Mouse (Mus musculus): ENCODE data around the gene Get4. TPM values are rescaled to one million over a fixed set of nuclear protein-coding genes. Genes with fewer than 3 reads are reported as not detected.

Gene Get4
- polyA plus RNA-seq, 1 experiment from 2014 or later, result 113 TPM

DNA sequence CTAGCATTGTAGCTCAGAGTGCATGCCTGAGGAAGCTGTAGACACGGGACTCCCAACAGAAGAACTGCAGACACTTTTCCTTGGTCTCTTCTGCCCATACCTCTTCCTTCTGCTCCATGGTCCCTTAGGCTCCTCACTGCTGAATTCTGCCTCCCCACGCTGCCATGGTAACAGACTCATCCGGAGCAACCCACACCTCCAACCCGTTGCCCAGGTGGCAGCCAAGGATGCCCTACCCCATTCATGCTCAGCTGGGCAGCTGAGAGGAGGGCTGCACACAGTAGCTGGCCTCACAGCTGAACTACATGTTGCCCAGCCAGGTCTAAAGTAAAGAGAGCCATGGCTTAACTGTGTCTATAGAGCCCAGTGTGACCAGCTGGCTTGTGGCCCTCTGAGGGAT, 36.5 kb downstream of the Get4 start:
- Histone ChIP-seq H3K27me3 (no peaks in the 10 kb centered on the region), H3K27ac (no peak overlapping the region), H3K9ac (no peak overlapping the region), H3K36me3 (peaks cover 24% of the 10 kb centered on the region), H3K4me3 (no peak overlapping the region), H3K4me1 (replicated peaks) (no peaks in the 10 kb centered on the region; the same call in none of the 2 replicates), H3K9me3 (no peaks in the 10 kb centered on the region), H3K4me2 (no peak overlapping the region)
- ATAC-seq (ENCODE audit: low FRiP score), result no peak
- 80% methylated on average over 4 of the region's 4 CpGs for whole genome bisulfite sequencing

DNA sequence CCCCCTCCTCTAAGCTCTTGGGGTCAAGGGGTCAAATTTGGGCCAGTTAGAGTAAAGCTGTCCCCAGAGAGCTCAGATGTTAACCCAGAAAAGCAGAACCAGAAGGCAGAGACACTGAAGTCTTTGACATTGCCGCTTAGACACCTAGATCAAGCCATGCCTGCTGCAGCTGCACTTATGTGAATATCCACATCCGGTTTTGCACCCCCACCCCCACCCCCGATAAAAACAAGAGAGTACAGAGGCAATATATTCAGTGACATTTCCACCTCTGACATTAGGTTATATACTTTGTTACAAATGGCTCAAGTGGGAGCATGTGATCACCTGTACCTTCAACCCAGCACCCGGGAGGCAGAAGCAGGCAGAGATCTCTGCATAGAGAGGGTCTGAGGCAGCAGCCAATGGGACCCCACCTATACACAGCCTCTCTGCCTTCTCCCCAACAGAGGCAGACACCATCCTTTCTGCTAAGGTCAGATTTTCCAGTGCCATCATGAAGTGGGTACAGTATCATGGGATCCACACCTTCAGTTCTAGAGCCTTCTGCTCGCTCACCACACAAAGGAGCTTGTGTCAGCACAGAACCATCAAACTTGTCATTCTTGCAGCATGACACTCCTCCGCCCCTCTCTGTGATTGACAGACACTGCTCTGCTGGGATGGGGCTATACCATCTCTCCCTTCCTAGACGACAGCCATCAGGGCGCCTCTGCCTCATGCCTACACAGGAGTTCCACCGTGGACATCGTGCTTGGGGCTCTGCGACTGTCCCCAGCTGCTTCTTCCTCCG, 38.5 kb downstream of the Get4 start:
- no peak overlapping the region for H3K9ac ChIP-seq
- no peak overlapping the region for H3K4me2 ChIP-seq
- no peak overlapping the region for H3K27ac ChIP-seq
- peaks cover 15% of the 10 kb centered on the region; the same call in 1 of the 2 replicates for H3K36me3 ChIP-seq
- no peak for ATAC-seq (ENCODE audit: low FRiP score)
- H3K9me3 ChIP-seq, result no peaks in the 10 kb centered on the region
- no peaks in the 10 kb centered on the region for H3K27me3 ChIP-seq
- no peak overlapping the region for H3K4me3 ChIP-seq
- WGBS, result 85% methylated on average over 12 of the region's 12 CpGs
- no peaks in the 10 kb centered on the region; the same call in none of the 2 replicates for H3K4me1 ChIP-seq (replicated peaks)

- ATAC-seq (ENCODE audit: low FRiP score), result no peak
- Histone ChIP-seq H3K4me3 (no peak overlapping the region), H3K9me3 (no peaks in the 10 kb centered on the region), H3K9ac (no peak overlapping the region), H3K36me3 (peaks cover 15% of the 10 kb centered on the region; the same call in 1 of the 2 replicates), H3K27me3 (no peaks in the 10 kb centered on the region), H3K4me2 (no peak overlapping the region), H3K4me1 (replicated peaks) (no peaks in the 10 kb centered on the region), H3K27ac (no peak overlapping the region)
- 69% methylated on average over 6 of the region's 6 CpGs for WGBS
Measured at GRCm38 (mm10) chr5:139291811-139292560, 39.9 kb downstream of the Get4 start.

- no peak for ATAC-seq (ENCODE audit: low FRiP score)
- WGBS, result 78% methylated on average over 2 of the region's 2 CpGs
- Histone ChIP-seq H3K4me2 (no peak overlapping the region), H3K4me3 (no peak overlapping the region), H3K9ac (no peak overlapping the region), H3K36me3 (peaks cover 15% of the 10 kb centered on the region; the same call in 1 of the 2 replicates), H3K27ac (no peak overlapping the region), H3K4me1 (replicated peaks) (no peaks in the 10 kb centered on the region), H3K27me3 (no peaks in the 10 kb centered on the region), H3K9me3 (no peaks in the 10 kb centered on the region)
Measured at GRCm38 (mm10) chr5:139294089-139294488, 42.0 kb downstream of the Get4 start.

DNA sequence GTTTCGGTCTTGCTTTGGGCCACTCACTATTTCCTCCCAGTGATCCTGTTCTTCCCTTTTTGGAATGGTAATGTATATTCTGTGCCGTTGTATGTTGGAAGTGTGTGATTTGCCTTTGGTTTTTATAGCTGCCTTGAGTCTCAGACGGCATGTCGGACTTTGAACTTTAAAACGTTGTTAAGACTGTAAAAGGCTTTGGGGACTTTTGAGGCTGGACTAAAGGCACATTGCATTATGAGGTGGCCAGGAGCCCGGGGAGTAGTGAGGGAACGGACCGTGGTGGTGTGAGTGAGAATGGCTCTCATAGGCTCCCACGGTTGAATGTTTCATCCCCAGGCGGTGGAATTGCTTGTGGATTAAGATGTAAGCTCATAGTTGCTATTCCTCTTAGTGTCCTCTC, 45.0 kb downstream of the Get4 start:
- Histone ChIP-seq H3K4me1 (replicated peaks) (no peaks in the 10 kb centered on the region), H3K4me3 (no peak overlapping the region), H3K27ac (no peak overlapping the region), H3K9me3 (no peaks in the 10 kb centered on the region), H3K4me2 (no peak overlapping the region), H3K36me3 (peaks cover 7% of the 10 kb centered on the region; the same call in 1 of the 2 replicates), H3K9ac (no peak overlapping the region), H3K27me3 (no peaks in the 10 kb centered on the region)
- WGBS, result 93% methylated on average over 10 of the region's 10 CpGs
- no peak for ATAC-seq (ENCODE audit: low FRiP score)

GRCm38 (mm10) chr5:139297745-139298144, 45.6 kb downstream of the Get4 start:
- Histone ChIP-seq H3K9ac (no peak overlapping the region), H3K36me3 (peaks cover 4% of the 10 kb centered on the region; the same call in 1 of the 2 replicates), H3K9me3 (no peaks in the 10 kb centered on the region), H3K4me2 (no peak overlapping the region), H3K27ac (no peak overlapping the region), H3K27me3 (no peaks in the 10 kb centered on the region), H3K4me1 (replicated peaks) (no peaks in the 10 kb centered on the region), H3K4me3 (no peak overlapping the region)
- 80% methylated on average over 5 of the region's 5 CpGs for WGBS
- no peak for ATAC-seq (ENCODE audit: low FRiP score)

- Histone ChIP-seq H3K27me3 (no peaks in the 10 kb centered on the region), H3K36me3 (no peaks in the 10 kb centered on the region), H3K4me2 (no peak overlapping the region), H3K4me1 (replicated peaks) (no peaks in the 10 kb centered on the region), H3K4me3 (no peak overlapping the region), H3K9ac (no peak overlapping the region), H3K9me3 (no peaks in the 10 kb centered on the region), H3K27ac (no peak overlapping the region)
- ATAC-seq (ENCODE audit: low FRiP score), result no peak
- WGBS, result 87% methylated on average over 6 of the region's 6 CpGs
Measured at GRCm38 (mm10) chr5:139302101-139302500, 50.0 kb downstream of the Get4 start.

DNA sequence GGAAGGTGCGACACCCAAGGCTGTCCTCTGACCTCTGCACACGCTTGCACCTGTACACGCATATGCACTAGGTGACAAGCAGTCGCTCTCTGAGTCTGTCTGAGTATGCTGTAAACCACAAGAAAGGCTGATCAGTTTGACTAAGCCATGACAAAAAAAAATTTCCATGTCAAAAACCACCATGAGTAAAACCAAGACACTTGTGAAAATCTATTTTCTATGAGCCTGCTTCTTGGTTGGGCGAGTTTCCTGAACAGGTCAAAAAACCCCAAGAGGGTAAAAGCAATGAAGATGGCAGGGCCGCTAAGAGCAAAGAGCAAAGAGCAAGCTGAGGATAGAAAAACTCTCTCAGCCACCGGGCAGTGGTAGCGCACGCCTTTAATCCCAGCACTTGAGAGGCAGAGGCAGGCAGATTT, 51.5 kb downstream of the Get4 start:
- Histone ChIP-seq H3K27ac (no peak overlapping the region), H3K9ac (no peak overlapping the region), H3K4me1 (replicated peaks) (no peaks in the 10 kb centered on the region), H3K4me2 (no peak overlapping the region), H3K36me3 (0 out of 2 replicates have a peak, but pooled peaks cover 3% of the 10 kb centered on the region), H3K27me3 (no peaks in the 10 kb centered on the region), H3K9me3 (no peaks in the 10 kb centered on the region), H3K4me3 (no peak overlapping the region)
- 90% methylated on average over 9 of the region's 9 CpGs for WGBS
- no peak for ATAC-seq (ENCODE audit: low FRiP score)

DNA sequence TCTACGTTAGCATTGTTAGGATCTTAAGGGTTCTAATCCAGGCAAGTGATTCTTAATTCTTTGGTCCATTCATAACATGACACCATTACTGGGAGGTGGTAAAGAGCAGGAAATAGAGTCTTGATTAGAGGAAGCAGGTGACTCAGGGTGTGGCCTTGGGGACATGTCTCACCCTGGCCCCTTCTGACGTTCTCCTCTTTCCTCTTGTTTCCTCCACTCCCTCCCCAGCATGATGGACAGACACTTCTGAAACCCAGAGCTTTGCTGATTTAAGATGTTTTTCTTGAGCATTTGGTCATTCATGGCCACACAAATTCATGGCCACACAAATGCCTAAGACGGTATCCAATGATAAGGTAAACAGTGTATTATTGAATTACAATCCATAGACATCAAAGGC, 57.8 kb downstream of the Get4 start:
- Histone ChIP-seq H3K9ac (no peak overlapping the region), H3K27me3 (no peaks in the 10 kb centered on the region), H3K4me3 (no peak overlapping the region), H3K27ac (no peak overlapping the region), H3K4me2 (no peak overlapping the region), H3K36me3 (0 out of 2 replicates have a peak, but pooled peaks cover 3% of the 10 kb centered on the region), H3K4me1 (replicated peaks) (no peaks in the 10 kb centered on the region), H3K9me3 (no peaks in the 10 kb centered on the region)
- ATAC-seq (ENCODE audit: low FRiP score), result no peak
- WGBS, result 82% methylated on average over 3 of the region's 3 CpGs

GRCm38 (mm10) chr5:139310477-139310876, 58.4 kb downstream of the Get4 start:
- H3K36me3 ChIP-seq, result 0 out of 2 replicates have a peak, but pooled peaks cover 3% of the 10 kb centered on the region
- H3K4me3 ChIP-seq, result no peak overlapping the region
- no peaks in the 10 kb centered on the region for H3K9me3 ChIP-seq
- H3K27me3 ChIP-seq, result no peaks in the 10 kb centered on the region
- no peak overlapping the region for H3K4me2 ChIP-seq
- no peak for ATAC-seq (ENCODE audit: low FRiP score)
- H3K4me1 ChIP-seq (replicated peaks), result no peaks in the 10 kb centered on the region
- H3K9ac ChIP-seq, result no peak overlapping the region
- 92% methylated on average over 4 of the region's 4 CpGs for WGBS
- H3K27ac ChIP-seq, result no peak overlapping the region

DNA sequence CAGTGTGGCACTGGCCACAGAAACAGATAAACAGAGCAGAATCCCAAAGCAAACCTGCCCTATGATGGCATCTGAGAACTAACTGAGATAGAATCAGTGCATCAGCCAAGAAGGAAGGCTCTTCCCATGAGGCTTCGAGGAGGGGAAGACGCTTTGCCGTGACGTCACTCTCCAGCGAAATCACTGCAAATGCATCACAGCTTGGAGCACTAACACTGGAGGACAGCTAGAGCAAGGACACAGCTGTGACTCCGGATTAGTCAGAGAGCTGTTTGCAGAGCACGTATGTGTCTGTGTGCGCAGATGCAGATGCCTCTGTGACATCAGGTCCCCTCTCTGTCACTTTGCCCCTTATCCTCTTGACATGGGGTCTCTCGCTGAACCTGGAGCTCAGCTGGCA, 59.7 kb downstream of the Get4 start:
- no peak overlapping the region for H3K4me2 ChIP-seq
- no peak overlapping the region for H3K4me3 ChIP-seq
- no peak overlapping the region for H3K27ac ChIP-seq
- no peak overlapping the region for H3K9ac ChIP-seq
- H3K4me1 ChIP-seq (replicated peaks), result no peaks in the 10 kb centered on the region
- H3K36me3 ChIP-seq, result 0 out of 2 replicates have a peak, but pooled peaks cover 3% of the 10 kb centered on the region
- 86% methylated on average over 9 of the region's 9 CpGs for WGBS
- ATAC-seq (ENCODE audit: low FRiP score), result no peak
- no peaks in the 10 kb centered on the region for H3K27me3 ChIP-seq
- no peaks in the 10 kb centered on the region for H3K9me3 ChIP-seq

DNA sequence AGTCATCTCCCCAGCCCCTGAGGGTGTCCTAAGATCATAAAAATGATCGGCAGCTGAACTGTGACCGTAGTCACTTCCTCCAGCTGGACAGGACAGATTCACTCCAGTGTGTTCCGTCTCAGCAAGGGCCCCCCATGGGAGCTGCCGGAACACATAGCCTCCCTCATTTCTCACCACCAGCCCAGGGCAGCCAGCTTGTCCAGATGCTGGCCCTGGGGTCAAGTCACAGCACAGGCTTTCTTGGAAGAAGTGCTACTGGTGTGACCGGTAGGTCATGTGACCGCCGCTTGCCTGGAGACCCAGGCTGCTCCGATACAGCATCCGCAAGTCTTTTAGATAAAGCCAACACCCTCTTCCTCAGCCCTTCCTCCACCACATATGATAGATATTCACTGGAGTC, 61.4 kb downstream of the Get4 start:
- H3K27me3 ChIP-seq, result no peaks in the 10 kb centered on the region
- WGBS, result 79% methylated on average over 9 of the region's 9 CpGs
- no peak overlapping the region for H3K4me2 ChIP-seq
- no peak overlapping the region for H3K4me3 ChIP-seq
- no peak overlapping the region for H3K9ac ChIP-seq
- no peaks in the 10 kb centered on the region for H3K4me1 ChIP-seq (replicated peaks)
- no peaks in the 10 kb centered on the region for H3K36me3 ChIP-seq
- H3K27ac ChIP-seq, result no peak overlapping the region
- ATAC-seq (ENCODE audit: low FRiP score), result no peak
- no peaks in the 10 kb centered on the region for H3K9me3 ChIP-seq
